Mouse (Mus musculus) neural tube, embryonic 12.5 days (tissue): ENCODE measurements around the gene Tssk6. TPM values are rescaled to one million over a fixed set of nuclear protein-coding genes. Genes with fewer than 3 reads are reported as not detected.

ENCODE experiments used
- ATAC-seq: fragments of 200-750 bp; cut with Nextera tagmentation; 2 replicates; pipeline ENCODE4 v1.8.0; 2017; ENCODE audit warnings: low read depth, mild to moderate bottlenecking, moderate TSS enrichment, moderate library complexity; ENCODE audit not compliant: low FRiP score
- H3K27ac ChIP-seq: fragments of 300-500 bp; sonication (generic); 2 replicates; pipeline ENCODE4 v1.5.1; 2016
- H3K27me3 ChIP-seq: fragments of 300-500 bp; sonication (generic); replicated peaks from 2 replicates; pipeline ENCODE4 v1.6.1; 2016; ENCODE audit warnings: mild to moderate bottlenecking
- H3K36me3 ChIP-seq: fragments of 300-500 bp; sonication (generic); 2 replicates; pipeline ENCODE4 v1.6.1; 2016; ENCODE audit warnings: mild to moderate bottlenecking
- H3K4me1 ChIP-seq: fragments of 300-500 bp; sonication (generic); 2 replicates; pipeline ENCODE4 v1.6.1; 2016
- H3K4me2 ChIP-seq: fragments of 300-500 bp; sonication (generic); replicated peaks from 2 replicates; pipeline ENCODE4 v1.6.1; 2016; ENCODE audit warnings: mild to moderate bottlenecking
- H3K4me3 ChIP-seq: fragments of 300-500 bp; sonication (generic); 2 replicates; pipeline ENCODE4 v1.5.1; 2016
- H3K9ac ChIP-seq: fragments of 300-500 bp; sonication (generic); 2 replicates; pipeline ENCODE4 v1.6.1; 2016; ENCODE audit warnings: mild to moderate bottlenecking
- H3K9me3 ChIP-seq: fragments of 300-500 bp; sonication (generic); 2 replicates; pipeline ENCODE4 v1.6.1; 2016; ENCODE audit warnings: mild to moderate bottlenecking
- WGBS: fragments of 180-500 bp; shearing (Covaris S2); methylation state at CpG from one replicate; pipeline ENCODE4 v1.1.7; 2016; 5-methylcytosine and 5-hydroxymethylcytosine counted together
- polyA plus RNA-seq: library from polyadenylated mRNA; unstranded; fragments of >200 nt; fragmentation: Nextera tagmentation; extraction: Ambion mirVana; gene quantifications from 2 replicates; pipeline ENCODE4 v1.2.1, GENCODE M21; 2016

Gene Tssk6
- polyA plus RNA-seq, 1 experiment from 2014 or later = 4.3 TPM

DNA sequence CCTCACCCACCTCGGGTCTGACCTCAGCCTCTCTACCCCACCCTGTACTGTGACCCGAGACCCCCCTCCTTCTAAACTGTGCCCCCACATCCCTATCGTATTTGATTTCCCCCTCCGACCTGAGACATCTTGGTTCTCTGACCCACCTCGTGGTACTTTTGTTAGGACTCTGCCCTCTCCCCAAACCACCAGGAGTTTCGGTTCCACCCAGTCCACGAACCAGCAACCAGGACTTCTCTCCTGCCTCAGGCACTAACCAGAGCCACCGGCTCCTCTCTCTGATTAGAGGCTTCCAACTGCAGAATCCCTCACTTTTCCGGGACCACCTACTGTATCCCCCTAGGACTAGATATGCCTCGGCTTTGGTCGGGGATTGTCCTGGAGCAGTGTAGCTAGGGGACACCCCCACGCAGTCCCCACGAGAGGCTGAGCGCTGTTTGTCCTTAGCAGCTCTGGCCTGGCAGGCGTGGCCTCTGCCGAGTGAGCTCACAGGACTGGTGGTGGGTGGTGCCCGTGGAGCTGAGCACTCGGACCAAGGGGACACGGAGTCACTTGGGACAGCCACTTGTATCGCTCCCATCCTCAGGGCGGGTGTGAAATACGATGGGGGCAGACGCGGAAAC, 13.6 kb upstream of the Tssk6 start:
- Histone ChIP-seq H3K4me3 (0 out of 2 replicates have a peak overlapping the region, but pooled peaks have one; percentile 22), H3K9ac (no peak overlapping the region), H3K27ac (no peak overlapping the region), H3K4me2 (peak overlapping the region; percentile 50), H3K36me3 (peaks cover 6% of the 10 kb centered on the region), H3K9me3 (no peaks in the 10 kb centered on the region), H3K4me1 (peaks cover 28% of the 10 kb centered on the region), H3K27me3 (peaks cover 75% of the 10 kb centered on the region)
- WGBS = 9% methylated on average over 24 of the region's 24 CpGs
- no peak; the same call in 1 of the 2 replicates for ATAC-seq

DNA sequence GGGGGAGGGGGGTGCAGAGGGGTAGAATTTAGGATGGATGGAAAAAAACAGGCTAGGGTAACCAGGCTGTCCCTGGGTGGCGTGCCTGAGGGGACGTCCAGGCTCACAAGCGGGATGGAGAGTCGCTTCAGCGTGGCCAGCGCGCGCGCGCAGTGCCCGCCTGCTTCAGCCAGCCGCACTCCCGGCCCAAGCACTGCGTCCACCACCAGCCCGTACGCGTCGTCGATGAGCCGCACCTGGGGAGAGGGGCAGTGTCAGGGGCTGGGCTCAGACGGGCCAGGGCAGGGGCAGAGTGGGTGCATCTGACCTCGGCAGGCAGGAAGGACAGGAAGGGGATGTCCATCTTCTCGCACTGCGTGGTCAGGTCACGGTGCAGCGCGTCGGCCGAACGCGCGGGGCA, 13.1 kb upstream of the Tssk6 start:
- ATAC-seq = 0 out of 2 replicates have a peak, but pooled peaks have one; percentile 10
- H3K36me3 ChIP-seq = peaks cover 12% of the 10 kb centered on the region
- no peak overlapping the region for H3K9ac ChIP-seq
- peaks cover 28% of the 10 kb centered on the region for H3K4me1 ChIP-seq
- H3K27me3 ChIP-seq = peaks cover 70% of the 10 kb centered on the region
- peak overlapping the region; percentile 9; the same call in 1 of the 2 replicates for H3K4me3 ChIP-seq
- H3K9me3 ChIP-seq = no peaks in the 10 kb centered on the region
- H3K27ac ChIP-seq = no peak overlapping the region
- H3K4me2 ChIP-seq = peak overlapping the region; percentile 50
- WGBS = 5% methylated on average over 32 of the region's 32 CpGs

DNA sequence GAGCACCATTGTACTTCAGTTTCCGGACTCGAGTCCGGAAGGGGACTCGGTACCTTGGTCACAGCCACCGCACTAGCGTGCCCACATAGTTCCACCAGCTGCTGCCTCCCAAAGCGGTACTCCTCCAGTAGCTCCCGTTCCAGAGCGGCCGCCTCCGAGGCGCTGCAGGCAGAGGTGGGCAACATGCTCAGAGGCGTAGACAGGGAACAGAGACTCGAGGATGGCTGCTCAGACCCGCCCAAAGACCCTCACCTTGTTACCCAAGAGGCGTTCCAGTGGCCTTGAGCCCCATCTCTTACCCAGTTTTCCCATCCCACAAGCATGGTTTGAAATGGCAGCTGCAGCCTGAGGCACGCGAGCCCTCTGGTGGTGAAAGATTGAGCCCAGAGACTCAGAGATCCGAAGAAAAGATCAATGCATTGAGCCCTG, 11.2 kb upstream of the Tssk6 start:
- 44% methylated on average over 19 of the region's 19 CpGs for WGBS
- peaks cover 40% of the 10 kb centered on the region for H3K4me1 ChIP-seq
- no peak for ATAC-seq
- no peak overlapping the region for H3K27ac ChIP-seq
- no peak overlapping the region for H3K9ac ChIP-seq
- H3K9me3 ChIP-seq = no peaks in the 10 kb centered on the region
- H3K27me3 ChIP-seq = peaks cover 50% of the 10 kb centered on the region
- no peak overlapping the region for H3K4me3 ChIP-seq
- H3K4me2 ChIP-seq = 0 out of 2 replicates have a peak overlapping the region, but pooled peaks have one; percentile 10
- peaks cover 16% of the 10 kb centered on the region for H3K36me3 ChIP-seq

DNA sequence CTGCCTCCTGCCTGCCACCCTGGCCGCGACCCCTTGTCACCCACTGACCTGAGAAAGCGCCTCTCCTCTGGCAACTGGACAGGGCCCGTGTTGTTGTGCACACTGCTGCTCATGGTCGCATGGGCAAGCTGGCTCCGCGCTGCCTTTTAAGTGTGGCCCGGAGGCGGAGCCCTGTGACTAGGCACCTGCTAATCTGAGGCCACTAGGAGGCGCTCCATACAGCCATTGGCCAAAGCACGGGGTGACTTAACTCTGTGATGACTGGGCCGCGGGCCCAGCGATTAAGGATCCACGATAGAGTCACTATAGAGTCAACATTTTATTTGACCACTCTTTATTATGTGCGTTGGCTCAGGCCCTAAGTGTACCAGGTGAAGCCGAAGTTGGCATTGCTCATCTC, 8.1 kb upstream of the Tssk6 start:
- Histone ChIP-seq H3K27ac (no peak overlapping the region), H3K9me3 (no peaks in the 10 kb centered on the region), H3K27me3 (peaks cover 20% of the 10 kb centered on the region), H3K4me1 (peaks cover 41% of the 10 kb centered on the region), H3K9ac (no peak overlapping the region), H3K36me3 (peaks cover 34% of the 10 kb centered on the region), H3K4me3 (no peak overlapping the region), H3K4me2 (no peak overlapping the region)
- ATAC-seq = no peak
- WGBS = 37% methylated on average over 17 of the region's 17 CpGs

DNA sequence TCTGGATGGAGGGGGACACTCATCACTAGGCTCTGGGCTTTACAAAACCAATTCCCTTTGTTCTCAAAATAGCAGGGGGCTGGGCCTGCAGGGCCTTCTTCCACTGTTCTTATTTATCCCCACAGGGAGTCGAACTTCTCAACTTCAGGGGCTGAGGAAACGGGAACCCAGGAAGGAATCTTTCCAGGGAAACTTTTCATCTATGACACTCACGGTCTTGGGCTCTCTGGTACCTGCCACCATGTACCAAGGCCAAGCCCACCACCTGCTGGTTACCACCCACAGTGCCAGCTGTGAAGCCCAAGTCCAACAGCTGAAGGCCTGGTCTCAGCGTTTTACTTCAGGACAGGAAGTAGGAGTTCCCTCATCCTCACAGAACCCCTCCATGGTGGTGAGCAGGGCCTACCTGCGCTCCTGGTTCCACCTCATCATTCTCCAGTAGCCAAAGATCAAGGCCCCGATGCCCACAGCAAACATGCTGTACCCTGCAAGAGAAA, 7.1 kb upstream of the Tssk6 start:
- H3K9ac ChIP-seq = no peak overlapping the region
- peaks cover 35% of the 10 kb centered on the region; the same call in 1 of the 2 replicates for H3K4me1 ChIP-seq

DNA sequence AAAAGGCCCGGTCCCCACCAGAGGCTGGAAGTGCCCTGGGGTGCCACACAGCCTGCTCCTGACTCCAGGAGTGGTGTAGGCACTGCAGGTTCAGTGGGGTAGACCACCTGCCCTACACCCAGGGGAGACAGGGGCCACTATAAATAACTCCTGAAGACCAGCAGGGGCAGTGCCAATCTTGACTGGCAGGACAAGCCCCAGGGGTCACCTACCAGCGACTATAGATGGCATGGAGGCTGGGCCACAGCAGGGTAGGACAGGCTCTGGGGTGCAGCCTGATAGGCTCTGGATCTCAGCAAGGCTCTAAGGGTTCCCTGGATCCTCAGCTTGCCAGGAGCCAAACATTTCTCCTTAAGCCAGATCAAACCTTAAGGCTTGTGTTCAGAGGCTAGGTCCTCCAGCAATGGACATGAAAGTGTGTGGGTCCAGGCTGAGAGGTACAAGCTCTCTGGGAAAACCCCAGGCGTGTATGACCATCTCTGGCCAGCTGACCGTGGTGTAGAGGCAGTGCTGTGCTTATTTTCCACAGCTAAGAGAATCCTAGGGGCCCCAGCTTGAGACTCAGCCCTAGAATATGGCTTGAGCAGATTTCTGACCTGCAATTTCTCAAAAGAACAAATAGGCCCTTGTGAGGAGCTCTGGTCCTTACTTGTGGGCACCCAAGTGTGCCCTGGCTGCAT, 6.1 kb upstream of the Tssk6 start:
- Histone ChIP-seq H3K27ac (no peak overlapping the region), H3K4me2 (no peak overlapping the region), H3K4me3 (no peak overlapping the region), H3K4me1 (peaks cover 45% of the 10 kb centered on the region), H3K9ac (no peak overlapping the region), H3K36me3 (peaks cover 34% of the 10 kb centered on the region), H3K27me3 (no peaks in the 10 kb centered on the region; the same call in 1 of the 2 replicates), H3K9me3 (no peaks in the 10 kb centered on the region)
- no peak for ATAC-seq
- 74% methylated on average over 4 of the region's 4 CpGs for WGBS

More for the DNA sequence above, 7.1 kb upstream of the Tssk6 start:
- H3K27ac ChIP-seq = no peak overlapping the region
- H3K27me3 ChIP-seq = peaks cover 10% of the 10 kb centered on the region
- no peak overlapping the region for H3K4me2 ChIP-seq
- ATAC-seq = no peak
- no peaks in the 10 kb centered on the region for H3K9me3 ChIP-seq
- 50% methylated on average over 6 of the region's 6 CpGs for WGBS
- peaks cover 34% of the 10 kb centered on the region for H3K36me3 ChIP-seq
- H3K4me3 ChIP-seq = no peak overlapping the region

DNA sequence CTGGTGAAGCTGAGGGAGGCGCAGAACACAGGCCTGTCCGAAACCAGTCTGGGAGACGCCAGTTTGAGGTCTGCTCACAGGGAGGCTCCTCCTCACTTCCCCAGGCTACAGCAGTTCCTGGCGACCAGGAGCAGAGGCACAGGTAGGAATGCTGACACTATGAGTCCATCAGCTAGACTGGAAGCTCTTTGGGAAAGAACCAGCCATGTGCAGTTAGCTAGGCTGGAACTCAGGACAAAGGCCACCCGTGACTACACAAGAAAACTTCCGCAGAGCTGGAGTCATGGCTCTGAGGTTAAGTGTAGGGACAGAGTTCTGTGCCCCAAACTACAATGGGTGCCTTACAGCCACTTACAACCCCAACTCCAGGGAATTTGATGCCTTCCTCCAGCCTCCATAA, 4.1 kb upstream of the Tssk6 start:
- peaks cover 31% of the 10 kb centered on the region for H3K36me3 ChIP-seq
- H3K27me3 ChIP-seq = no peaks in the 10 kb centered on the region
- H3K9me3 ChIP-seq = no peaks in the 10 kb centered on the region
- ATAC-seq = no peak
- H3K4me1 ChIP-seq = peaks cover 59% of the 10 kb centered on the region
- no peak overlapping the region for H3K4me2 ChIP-seq
- no peak overlapping the region for H3K4me3 ChIP-seq
- H3K27ac ChIP-seq = no peak overlapping the region
- WGBS = 91% methylated on average over 6 of the region's 6 CpGs
- H3K9ac ChIP-seq = no peak overlapping the region

DNA sequence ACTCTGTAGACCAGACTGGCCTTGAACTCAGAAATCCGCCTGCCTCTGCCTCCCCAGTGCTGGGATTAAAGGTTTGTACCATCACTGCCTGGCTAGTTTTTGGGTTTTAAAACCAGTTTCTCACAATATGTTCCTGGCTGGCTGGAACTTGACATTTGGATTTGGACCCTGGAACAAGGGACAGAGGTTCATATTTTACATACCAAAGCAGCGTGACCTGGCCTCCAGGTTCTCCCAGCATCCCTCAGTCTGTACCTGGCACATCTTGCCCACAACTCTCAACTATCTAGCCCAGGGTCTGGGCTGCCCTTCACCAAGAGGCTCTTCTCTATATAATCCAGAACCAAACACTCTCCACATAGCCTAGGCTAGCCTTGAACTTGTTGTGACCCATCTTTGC, 2.1 kb upstream of the Tssk6 start:
- Histone ChIP-seq H3K27me3 (no peaks in the 10 kb centered on the region), H3K4me1 (peaks cover 55% of the 10 kb centered on the region), H3K9ac (no peak overlapping the region), H3K9me3 (no peaks in the 10 kb centered on the region), H3K36me3 (peaks cover 19% of the 10 kb centered on the region), H3K4me3 (no peak overlapping the region), H3K27ac (no peak overlapping the region), H3K4me2 (peak overlapping the region; percentile 87; the same call in 1 of the 2 replicates)
- 95% methylated on average over 2 of the region's 2 CpGs for WGBS
- ATAC-seq = no peak

DNA sequence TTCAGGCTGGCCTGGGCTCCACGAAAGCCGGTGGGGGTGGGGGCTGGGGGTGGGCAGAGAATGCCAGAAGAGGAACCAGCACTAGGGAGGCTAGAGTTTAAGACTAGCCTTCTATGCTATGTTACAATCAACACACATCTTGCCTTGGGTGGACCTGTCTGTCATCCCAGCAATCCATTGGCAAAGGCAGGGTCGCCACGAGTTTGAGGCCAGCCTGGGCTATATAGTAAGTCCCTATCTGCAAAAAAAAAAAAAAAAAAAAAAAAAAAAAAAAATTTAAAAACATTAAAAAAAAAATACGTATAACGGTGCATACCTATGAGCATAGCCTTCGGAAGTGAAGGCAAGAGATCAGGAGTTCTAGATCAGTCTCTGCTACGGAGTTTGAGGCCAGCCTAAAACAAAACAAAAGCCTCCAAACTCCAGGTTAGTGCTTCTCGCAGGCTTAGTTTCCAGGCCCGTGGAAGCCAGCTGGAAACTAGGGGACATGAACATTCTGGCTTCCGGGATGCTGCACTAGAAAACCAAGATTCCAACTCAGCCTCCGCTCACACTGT, 1.0 kb upstream of the Tssk6 start:
- H3K4me2 ChIP-seq = peak overlapping the region; percentile 87
- H3K27ac ChIP-seq = peak overlapping the region; percentile 67; the same call in 1 of the 2 replicates
- peaks cover 47% of the 10 kb centered on the region for H3K4me1 ChIP-seq
- H3K9ac ChIP-seq = peak overlapping the region; percentile 68
- no peaks in the 10 kb centered on the region for H3K9me3 ChIP-seq
- no peak for ATAC-seq
- peaks cover 18% of the 10 kb centered on the region for H3K36me3 ChIP-seq
- WGBS = 21% methylated on average over 12 of the region's 12 CpGs
- H3K4me3 ChIP-seq = peak overlapping the region; percentile 62
- no peaks in the 10 kb centered on the region for H3K27me3 ChIP-seq

DNA sequence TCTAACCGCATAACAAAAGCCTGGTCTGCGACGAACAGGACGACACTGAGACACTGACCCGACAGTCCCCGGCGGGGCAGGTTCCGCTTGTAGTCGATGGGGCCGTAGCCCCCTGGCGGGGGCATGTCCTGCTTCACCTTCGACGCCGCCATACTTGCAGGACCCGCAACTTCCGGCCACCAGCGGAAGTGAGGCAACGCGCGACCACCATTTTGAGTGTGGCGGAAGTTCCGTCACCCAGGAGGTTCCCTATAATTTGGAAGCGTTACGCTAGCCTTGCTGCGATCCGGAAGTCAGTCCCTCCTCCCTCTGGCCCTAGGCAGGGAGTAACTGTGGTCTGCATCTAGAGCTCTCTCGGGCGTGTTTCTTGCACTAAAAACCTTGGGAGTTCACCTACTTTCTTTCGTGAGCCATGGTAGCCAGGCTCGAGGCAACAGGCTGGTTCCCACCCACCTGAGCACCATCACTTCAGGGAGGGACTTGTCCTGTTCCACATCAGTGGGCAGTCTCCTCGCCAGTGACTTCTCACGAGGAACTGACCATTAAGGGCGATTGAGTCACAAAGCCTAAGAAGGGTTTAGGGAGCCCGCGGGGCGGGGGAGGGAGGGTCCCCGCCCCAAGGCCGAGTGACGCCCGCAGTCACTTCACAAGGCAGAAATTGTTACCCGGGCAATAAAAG, 361 bp upstream of the Tssk6 start:
- H3K27me3 ChIP-seq = no peaks in the 10 kb centered on the region
- ATAC-seq = peak; percentile 54
- peak overlapping the region; percentile 67 for H3K27ac ChIP-seq
- peak overlapping the region; percentile 71 for H3K9ac ChIP-seq
- H3K4me1 ChIP-seq = peaks cover 41% of the 10 kb centered on the region
- H3K9me3 ChIP-seq = no peaks in the 10 kb centered on the region
- peaks cover 15% of the 10 kb centered on the region for H3K36me3 ChIP-seq
- WGBS = 1% methylated on average over 41 of the region's 41 CpGs
- peak overlapping the region; percentile 87 for H3K4me2 ChIP-seq
- H3K4me3 ChIP-seq = peak overlapping the region; percentile 62

DNA sequence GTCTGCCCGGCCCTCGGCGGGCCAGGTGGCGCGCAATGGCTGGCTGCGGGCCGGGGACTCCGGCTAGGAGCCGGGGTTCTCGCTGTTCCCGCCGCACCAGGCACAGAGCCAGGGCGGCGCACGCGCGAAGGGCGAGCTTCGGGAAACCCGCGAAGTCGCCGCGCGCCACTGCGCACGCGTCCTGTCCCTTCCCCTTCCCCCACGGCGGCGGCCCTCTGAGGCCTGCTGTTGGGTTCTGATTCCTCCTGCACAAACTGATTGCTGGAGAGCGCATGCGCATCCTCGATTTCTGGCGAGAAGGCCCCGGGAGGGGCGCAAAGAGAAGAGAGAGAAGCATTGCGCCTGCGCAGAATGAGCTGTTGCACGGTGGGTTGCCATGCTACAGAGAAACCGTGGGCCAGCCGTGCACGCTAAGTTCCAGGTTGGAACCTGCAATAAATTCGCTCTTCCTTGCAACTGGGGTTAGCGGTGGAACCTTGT, 1.1 kb downstream of the Tssk6 start:
- Histone ChIP-seq H3K36me3 (peaks cover 16% of the 10 kb centered on the region), H3K4me1 (peaks cover 27% of the 10 kb centered on the region), H3K9ac (peak overlapping the region; percentile 71), H3K9me3 (no peaks in the 10 kb centered on the region), H3K4me3 (peak overlapping the region; percentile 62), H3K27me3 (no peaks in the 10 kb centered on the region), H3K4me2 (peak overlapping the region; percentile 87), H3K27ac (peak overlapping the region; percentile 59; the same call in 1 of the 2 replicates)
- peak; percentile 91 for ATAC-seq
- under 1% methylated on average over 45 of the region's 45 CpGs for WGBS
